Mouse (Mus musculus) layer of hippocampus, adult 9-10 months (tissue): ENCODE measurements at regions not wholly inside any gene's neighbourhood (a gene's known extent, or its start where the extent isn't known, plus 50 kb on each side); places are given as distances from the start of the nearest gene placed in this dataset.

ENCODE experiments used
- DNase-seq: peaks from one replicate; pipeline ENCODE4 v3.0.0; 2022; ENCODE audit warnings: low spot score

DNA sequence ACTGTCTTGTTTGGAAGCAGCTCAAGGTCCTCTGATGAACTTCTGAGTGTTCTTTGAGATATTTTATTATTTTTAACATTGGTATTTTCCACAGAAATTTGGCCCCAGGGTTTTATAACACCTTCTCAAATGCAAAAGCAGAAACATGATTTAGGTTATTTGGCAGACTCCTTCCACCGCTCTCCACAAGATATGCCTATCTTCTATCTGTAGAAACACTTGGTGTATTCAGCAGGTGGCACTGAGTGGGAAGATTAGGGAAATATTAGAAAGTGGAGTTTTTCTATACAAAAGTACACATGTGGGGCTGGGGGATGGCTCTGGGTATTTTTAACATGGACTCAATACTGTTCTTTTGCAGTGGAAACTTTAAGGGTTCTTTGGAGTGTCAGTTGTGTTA, 475.3 kb downstream of the Dach1 start:
- DNase-seq, result no peak

DNA sequence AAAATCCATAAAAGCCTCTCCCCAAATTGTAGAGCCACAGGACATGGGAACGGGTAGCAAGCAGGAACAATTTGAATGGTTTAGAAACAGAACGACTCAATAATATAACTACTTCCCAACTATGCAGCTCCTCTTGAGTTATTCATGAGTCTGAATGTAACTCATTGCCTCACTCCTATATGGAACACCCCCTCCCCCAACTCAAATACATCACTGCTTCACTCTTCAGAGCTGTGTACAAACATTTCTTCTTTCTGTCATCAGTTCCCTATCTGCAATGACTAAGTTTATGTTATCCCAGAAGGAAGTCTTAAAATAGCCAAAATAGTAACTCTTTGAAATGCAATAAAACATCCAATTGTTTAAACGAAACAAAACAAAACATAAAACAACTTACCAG, 484.9 kb downstream of the Dach1 start:
- DNase-seq, result no peak

DNA sequence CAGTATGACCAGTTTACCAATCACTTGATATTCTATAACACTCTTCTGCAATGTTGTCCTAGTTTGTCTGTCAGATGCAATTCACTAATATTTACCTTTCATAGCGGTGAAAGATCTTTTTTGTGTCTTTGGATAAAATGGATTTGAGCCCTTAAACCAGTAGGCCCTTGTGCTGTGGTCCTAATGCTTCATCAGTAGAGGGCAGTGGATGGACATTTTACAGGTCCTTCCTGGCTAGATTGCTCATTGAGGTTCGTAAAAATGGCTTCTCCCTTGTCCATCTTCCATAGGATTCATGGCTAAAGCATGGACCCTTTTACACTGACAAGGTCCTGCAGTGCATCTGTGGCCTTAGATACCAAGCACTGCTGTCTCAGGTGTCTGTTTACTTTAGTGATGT, 501.8 kb downstream of the Dach1 start:
- no peak for DNase-seq

DNA sequence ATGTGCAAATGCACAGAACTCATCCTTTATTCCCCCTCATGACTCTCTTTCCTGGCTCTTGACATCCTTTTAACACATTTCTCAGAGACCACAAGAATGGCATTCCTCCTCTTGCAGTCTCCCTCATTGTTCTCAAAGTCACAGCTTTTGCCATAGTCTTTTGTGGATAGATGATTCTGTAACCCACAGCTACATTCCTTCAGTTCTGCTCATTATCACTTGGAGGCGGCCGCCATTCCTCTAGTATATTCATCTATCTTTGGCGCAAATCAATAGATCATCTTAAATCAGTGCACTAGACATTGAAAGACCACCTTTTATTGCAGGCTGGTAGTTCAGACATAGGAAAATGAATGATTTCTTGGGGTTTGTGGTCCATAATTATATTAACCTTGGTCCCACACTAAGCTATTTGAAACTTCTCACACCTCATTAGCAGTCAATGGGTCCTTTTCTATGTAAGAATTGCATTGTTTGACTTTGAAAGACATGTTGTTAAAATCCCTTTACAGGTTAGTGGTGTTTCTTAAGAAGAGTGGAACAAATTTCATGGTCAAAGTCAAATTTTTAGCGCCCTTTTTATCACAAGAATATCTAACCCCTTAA, 531.3 kb downstream of the Dach1 start:
- no peak for DNase-seq

DNA sequence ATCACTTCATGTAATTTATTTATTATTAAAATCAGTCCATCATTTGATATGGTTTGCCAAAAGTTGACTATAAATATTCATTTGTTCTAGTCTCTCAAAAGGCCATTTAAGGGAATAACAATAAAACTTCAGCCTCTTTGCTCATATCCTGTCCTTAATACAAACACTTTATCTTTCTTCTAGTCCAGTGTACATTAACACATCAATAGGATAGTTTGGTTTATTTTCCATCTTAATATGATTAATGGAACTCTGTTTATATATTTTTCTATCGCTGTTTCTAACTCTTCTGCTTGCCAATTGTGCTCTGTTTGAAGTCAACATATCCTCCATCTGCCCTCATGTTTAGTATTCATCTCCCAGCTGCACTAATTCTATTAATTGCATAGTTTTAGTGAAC, 558.1 kb downstream of the Dach1 start:
- DNase-seq, result no peak

DNA sequence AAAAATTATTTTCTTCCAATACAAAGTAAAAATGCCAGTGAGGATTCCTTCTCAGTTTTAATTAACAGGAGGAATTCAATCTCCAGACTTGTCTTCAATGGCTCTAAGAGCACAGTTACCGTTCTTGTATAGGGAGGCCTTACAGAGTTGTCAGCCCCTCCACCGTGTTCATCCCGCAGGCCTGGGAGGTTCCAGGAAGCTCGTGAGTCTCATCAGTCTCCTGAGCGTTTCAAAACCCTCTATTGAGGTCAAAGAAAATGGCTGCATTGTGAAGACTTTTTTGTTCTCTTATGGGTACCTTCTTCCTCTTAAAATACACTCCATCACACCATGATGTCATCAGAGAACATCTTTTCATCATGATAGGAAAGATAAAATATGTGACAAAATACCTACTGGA, 572.9 kb downstream of the Dach1 start:
- no peak for DNase-seq

DNA sequence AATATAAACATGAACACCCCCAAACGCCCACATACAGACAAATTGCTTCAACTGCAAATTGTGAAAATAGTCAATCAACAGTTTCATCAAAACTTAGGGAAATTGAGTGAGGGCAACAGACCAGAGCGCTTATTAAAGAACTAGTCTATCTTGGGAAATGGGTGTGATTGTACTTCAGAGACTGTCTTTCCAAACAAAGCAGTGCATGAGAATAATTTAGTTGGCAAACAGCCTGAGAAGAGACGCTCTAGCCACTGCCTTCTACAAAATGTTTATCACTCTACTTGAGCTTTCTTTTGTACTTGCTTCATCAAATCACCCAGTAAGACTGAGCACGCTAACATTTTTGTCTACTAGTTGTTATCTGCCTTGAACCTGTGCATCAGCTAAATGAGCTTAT, 581.0 kb downstream of the Dach1 start:
- no peak for DNase-seq

DNA sequence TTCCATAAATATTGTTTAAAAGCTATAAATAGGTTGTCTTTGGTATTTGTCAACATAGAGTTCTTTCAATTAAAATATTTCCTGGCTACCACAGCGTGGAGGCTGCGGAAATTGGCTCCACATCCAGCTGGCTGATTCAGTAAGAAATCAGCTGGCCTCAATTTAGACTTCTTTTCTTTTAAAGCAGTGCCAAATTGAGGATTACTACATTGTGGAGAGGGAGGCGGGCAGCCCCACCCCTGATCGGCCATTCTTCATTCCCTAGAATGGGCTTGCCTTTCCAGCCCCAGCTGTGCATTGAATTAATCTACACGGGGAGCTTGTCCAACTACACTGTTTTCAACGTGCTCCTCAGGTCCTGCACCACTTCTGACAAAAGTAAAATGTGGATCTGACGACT, 581.4 kb downstream of the Dach1 start:
- no peak for DNase-seq

DNA sequence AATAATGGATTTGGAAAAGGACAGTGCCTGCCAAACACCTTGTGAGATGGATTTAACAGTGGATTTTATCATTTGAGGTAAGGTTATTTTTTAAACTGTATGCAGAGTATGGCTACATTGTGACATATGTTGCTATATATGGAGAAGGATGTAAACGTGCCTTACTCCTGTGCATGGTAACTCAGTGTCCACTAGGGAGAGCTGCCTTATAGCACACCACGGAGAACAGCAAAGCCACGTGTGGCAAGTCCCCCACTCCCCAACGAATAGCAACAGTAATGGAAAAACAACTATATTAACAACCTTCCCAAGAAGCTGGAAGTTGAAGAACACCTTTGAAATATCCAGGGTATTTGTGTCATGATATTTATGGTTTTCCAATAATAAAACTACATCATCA, 582.6 kb downstream of the Dach1 start:
- no peak for DNase-seq

DNA sequence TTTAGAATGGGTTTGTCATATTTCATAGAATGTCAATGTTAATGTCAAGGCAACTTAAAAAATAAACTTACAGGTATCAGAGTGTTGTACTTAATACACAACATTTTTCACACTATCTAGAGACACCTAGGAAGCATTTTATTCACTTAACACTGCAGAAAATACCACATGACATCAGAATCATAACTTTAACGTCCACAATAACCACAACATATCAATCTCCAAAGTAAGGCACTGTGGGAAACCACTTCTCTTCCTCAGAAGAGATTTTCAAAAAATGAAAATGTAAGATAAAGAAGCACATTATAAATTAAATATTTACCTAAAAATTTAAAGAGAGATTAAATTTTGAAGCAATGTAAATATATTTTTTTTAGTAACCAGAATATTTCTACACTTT, 599.3 kb downstream of the Dach1 start:
- no peak for DNase-seq

DNA sequence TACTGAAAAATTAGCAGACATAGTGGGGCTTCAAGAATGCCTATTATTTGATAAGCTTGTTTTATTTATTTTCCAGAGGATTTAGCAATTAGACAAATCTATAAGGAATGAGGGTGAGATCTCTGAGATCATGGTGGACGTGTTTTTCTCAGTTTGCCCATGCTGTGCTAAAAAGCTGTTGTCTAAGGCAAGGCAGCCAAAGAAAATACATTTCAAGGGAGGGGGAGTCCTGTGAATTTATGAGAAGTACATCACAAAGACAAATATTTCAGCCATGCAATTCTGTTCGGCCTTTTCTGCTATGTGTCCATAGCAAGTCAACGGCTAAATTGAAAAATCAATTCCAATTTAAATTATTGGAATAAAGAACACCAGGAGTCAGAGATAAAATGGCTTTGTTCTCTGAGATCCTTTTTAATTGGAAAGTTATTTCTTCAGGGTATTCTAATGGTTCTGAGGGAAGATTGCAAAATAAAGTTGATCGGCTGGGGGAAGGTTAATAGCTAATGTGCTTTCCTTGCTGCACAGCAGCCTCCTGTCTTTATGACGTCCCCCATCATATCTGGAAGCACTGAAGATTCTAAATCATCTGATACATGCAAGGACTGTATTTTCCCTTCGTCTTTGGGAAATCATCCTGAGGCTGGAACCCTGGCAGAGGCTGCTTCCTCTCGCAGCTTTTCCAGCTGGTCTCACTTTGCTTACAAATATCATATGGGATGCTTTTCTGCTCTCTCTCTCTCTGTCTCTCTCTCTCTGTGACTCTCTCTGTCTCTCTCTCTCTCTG, 609.3 kb downstream of the Dach1 start:
- no peak for DNase-seq

DNA sequence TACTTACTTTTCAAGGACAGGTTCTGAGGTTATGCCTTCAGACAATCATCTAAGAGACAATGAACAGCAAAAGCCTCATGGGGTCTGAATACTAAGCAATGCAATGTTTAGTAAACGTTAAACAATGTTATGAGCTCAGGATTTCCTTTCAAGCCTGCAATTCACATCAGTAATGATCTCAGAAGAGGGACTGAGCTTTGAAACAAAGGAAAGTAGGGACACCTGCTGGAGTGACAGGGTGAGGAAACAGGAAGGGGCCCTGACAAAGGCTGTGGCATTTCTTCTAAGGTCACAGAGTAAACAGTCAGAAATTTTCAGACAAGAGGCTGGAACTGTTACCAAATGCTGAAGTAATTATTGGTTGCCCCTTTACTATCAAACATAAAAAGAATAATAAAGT, 610.0 kb downstream of the Dach1 start:
- DNase-seq, result no peak

DNA sequence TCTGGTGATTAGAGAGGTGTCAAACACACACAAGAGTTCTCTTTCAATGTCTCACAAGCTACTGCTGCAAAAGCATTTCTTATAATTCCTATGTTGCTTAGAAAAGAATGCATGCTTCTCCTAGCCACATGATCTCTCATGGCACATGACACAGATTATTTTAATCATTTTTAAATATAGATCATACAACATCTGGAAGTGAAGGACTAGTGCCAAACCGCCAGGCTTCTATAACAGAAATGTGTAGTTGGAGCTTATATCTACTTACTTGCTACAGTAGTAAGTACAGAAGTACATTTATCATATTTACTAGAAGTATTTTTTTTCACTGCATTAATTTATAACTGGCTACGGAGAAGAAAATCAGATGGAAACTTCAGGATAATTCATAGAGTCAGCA, 611.3 kb downstream of the Dach1 start:
- DNase-seq, result no peak

DNA sequence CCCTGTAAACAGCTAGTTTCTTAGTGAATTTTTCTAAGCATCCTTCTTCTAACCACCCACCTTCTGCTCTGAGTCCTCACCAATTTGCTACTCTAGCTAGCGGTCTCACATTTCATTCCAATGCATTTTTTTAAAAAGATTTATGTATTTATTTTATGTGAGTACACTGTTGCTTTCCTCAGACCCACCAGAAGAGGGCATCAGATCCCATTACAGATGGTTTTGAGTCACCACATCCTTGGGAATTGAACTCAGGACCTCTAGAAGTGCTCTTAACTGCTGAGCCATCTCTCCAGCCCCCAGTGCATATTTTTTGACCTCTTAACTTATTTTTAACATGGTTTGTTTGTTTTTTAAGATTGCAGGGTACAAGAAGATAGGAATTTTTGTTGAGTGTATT, 611.7 kb downstream of the Dach1 start:
- no peak for DNase-seq

DNA sequence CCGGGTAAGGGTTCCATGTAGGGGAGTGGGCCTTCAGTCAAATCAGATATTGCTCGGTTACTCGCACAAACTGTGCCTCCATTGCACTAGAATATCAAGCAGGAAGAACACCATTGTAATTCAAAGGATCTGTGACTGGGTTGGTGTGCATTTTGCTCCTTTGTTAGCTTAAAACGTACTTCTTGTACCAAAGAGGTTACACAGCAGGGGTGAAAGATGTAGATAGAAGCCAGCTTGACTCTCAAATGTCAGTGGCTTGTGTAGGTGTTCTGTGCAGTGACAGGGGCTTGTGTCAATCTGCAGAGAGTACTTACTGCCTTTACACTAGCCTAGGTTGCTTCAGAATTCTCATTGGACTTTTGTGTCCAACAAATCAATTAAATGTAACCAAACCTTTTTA, 623.3 kb downstream of the Dach1 start:
- DNase-seq, result no peak

DNA sequence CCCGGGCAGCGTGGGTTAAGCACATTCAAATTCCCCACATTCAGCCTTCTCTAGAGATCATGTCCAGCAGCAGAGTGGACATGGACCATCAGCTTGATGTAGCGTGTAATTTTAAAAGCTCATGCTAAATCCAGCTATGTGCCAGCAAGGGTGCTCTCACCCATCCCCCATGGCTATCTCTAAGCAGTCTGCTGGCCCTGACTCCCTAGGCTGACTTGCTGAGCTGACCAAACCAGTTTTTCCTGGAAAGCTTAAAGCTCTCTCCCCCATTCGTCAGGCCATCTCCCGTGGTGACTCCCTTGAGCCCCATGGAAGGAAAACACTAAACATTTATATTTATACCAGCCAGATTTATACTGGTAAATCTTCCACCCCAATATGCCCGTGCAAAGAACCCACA, 625.3 kb downstream of the Dach1 start:
- no peak for DNase-seq

DNA sequence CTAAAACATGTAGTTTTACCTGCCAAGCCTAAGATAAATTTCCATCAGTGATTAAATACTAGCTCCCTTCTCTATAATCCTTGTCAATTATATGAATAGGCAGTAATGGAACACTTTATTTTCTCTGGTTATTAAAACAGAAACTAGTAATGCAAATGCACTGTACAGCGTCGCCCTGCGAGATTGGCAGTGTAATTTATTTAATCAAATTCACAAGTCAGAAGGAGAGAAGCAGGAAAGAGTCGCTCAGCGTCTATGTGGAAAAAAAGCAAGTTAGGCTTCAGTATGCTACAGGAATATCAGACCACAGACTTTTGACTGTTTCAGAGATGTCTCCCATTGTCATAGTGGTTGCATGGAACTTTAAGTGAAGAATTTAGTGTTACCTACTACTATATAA, 632.6 kb downstream of the Dach1 start:
- no peak for DNase-seq

DNA sequence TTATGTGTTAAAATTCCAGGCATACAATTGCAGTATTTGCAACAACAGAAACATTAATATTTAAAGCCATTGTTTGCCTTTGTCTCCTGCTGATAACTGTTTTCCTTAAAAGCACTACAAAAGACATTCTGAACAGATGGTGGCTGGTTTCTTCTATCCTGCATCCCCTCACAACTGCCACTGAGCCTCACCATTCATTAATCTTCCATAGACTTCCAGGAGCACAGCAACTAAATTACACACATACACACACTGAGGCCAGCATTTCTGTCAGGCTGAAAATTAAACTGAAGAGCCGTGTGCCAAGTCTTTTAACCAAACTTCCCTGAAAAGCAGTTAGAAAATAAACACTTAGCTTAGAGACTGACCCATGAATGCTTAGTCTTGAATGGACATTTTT, 658.2 kb downstream of the Dach1 start:
- no peak for DNase-seq

DNA sequence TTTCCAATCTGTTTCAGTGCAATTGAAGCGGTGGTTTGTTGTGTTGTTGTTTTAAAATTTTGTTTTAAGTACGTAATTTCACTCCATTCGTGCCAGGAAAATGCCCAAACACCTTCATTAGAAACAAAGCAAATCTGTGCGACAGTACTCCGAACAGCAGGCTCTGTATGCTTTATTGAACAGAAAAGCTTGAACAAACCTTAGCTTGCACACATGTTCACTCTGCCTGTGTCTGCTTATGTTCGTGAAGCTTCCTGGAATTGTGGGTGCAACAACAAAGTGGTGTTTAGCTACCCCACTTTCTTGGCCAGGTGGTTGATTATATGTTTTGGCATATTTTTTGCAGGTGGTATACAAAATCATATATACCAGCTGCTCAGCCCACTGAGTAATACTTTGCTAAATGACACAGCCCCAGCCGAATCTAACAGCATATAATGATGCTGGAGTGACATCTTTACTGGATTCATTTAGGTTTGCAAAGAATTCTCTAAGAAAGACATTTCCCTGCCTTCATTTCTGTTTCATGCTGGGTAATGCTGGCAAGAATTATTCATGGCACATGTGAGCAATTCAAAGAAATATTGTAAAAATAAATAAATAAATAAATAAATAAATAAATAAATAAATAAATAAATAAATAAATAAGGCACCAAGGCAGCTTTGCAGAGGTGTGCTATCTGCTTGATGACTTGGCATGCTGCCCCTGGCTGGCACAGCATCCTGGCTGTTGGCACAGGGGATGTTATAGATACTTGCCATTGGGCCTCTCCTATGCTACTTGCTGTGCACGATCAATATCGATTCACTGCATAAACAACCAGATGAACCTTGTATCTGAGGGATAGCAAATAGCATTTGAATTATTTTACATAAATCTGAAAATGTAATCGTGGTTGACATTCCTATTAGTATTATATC, 679.9 kb downstream of the Dach1 start:
- no peak for DNase-seq

DNA sequence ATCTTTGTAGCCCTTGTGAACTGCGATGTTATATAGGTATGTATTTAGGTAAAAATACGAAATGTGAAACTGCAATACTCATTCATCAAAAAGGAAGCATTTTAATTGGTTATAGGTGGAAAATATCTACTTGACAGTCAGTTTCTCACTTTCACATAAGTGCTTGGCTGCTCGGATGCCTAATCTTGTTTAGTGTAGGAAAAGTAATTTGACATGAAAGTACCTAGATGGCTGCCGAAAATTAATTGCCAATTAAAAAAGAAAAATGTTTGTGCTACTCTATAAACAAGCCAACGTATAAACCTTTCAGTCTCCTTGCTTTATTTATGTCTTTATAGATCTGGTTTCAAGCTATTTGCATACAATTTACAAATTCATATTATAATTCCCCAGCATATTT, 691.3 kb downstream of the Dach1 start:
- no peak for DNase-seq

DNA sequence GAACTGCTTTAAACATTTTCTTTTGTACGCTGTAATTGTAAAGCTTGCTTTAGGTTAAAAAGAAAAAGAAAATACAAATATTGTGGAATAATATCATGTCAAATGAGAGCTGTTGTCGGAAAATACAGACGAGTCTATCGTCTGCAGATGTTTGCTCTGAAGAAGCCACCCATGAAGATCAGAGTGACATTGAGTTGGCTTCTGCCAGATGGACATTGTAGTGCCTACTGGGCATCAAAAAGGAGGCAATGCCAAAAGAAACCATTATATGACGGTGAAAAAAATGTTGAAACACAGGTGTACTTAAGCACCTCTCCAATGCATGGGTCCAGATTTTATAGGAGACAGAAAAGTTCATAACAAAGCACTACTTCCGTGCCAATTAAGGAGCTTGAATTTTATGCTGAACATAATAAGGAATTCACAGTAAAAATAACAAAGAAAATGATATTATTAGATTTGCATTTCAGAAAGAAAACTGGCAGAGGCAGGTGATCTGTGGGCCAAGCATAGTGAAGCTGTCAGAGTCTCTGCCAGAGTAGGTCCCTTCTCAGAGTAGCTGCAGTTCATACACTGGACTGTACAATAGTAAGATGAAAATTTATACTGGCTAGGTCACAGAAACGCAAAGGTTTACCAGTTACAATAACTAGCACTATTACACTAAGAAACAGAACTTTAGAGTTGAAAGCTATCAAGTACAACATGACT, 718.9 kb downstream of the Dach1 start:
- DNase-seq, result no peak

DNA sequence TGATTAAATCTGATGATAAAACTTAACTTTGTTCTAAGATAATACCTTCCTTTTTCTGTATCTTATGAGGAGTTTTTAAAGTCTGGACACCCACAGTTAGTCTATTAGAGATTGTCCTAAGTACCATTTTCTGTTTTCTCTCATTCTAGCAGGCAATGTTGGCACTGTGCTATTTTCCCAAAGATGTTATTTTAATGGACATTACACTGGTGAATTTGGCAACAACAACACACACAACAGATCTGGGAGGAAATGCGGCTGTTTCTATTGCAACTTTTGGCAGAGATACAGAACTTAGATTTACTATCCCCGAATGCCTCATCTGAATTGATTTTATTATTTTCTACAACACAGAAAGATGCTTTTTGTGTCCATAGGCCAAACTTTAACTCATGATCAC, 720.9 kb downstream of the Dach1 start:
- no peak for DNase-seq
